Mouse (Mus musculus): ENCODE measurements around the gene Gm11564.
"Not testable (repeated sequence)": the region's sequence is repeated elsewhere in the genome, so short reads cannot be mapped to it uniquely, and the experiment has no call there.

Gene Gm11564

GRCm38 (mm10) chr11:99815566-99815965 lies at the start of gene Gm11564:
Gene Gm11564, minus strand, starts transcription at chr11:99815666.
- DNase-seq = not testable (repeated sequence)

- not testable (repeated sequence) for DNase-seq
These were observed 48.7 kb upstream of the Gm11564 start, which contains the start of gene Gm11559 for GRCm38 (mm10) chr11:99864176-99864575. Gene Gm11559, plus strand, starts transcription at chr11:99864476.

GRCm38 (mm10) chr11:99858761-99859160 lies 43.3 kb upstream of the Gm11564 start:
- no peak for DNase-seq

GRCm38 (mm10) chr11:99857617-99858016 lies 42.2 kb upstream of the Gm11564 start, which contains the start of gene Gm11568:
Gene Gm11568, plus strand, starts transcription at chr11:99857917.
- DNase-seq = no peak

GRCm38 (mm10) chr11:99854121-99854520 lies 38.7 kb upstream of the Gm11564 start:
- no peak for DNase-seq

- DNase-seq = no peak
These were observed 36.0 kb upstream of the Gm11564 start, which contains the start of gene Krtap4-16 for GRCm38 (mm10) chr11:99851508-99851907. Gene Krtap4-16, minus strand, starts transcription at chr11:99851608.

GRCm38 (mm10) chr11:99846746-99847145 lies 31.3 kb upstream of the Gm11564 start:
- no peak for DNase-seq

GRCm38 (mm10) chr11:99842185-99842584 lies 26.7 kb upstream of the Gm11564 start:
- no peak for DNase-seq

- no peak for DNase-seq
These were observed 22.5 kb upstream of the Gm11564 start, which contains the start of gene 2300003K06Rik for GRCm38 (mm10) chr11:99837966-99838365. Gene 2300003K06Rik, minus strand, starts transcription at chr11:99838066.

- not testable (repeated sequence) for DNase-seq
These were observed 5.7 kb downstream of the Gm11564 start, which contains the start of gene Krtap4-13 for GRCm38 (mm10) chr11:99809792-99810191. Gene Krtap4-13, minus strand, starts transcription at chr11:99809892.

- DNase-seq = not testable (repeated sequence)
These were observed 11.1 kb downstream of the Gm11564 start, which contains the start of gene Gm11554 for GRCm38 (mm10) chr11:99804346-99804745. Gene Gm11554, minus strand, starts transcription at chr11:99804446.

- not testable (repeated sequence) for DNase-seq
These were observed 16.6 kb downstream of the Gm11564 start, which contains the start of gene Gm11569 for GRCm38 (mm10) chr11:99798832-99799231. Gene Gm11569, minus strand, starts transcription at chr11:99798932.

- no peak for DNase-seq
These were observed 22.1 kb downstream of the Gm11564 start, which contains the start of gene Gm11596 for GRCm38 (mm10) chr11:99793367-99793766. Gene Gm11596, minus strand, starts transcription at chr11:99793467.

- not testable (repeated sequence) for DNase-seq
These were observed 30.6 kb downstream of the Gm11564 start, which contains the start of gene Krtap4-9 for GRCm38 (mm10) chr11:99784900-99785299. Gene Krtap4-9, plus strand, starts transcription at chr11:99785200.

GRCm38 (mm10) chr11:99780604-99781003 lies 34.9 kb downstream of the Gm11564 start, which contains the start of gene Krtap4-8:
Gene Krtap4-8, minus strand, starts transcription at chr11:99780704.
- no peak for DNase-seq

- DNase-seq = no peak
These were observed 37.1 kb downstream of the Gm11564 start for GRCm38 (mm10) chr11:99778401-99778800.

- DNase-seq = not testable (repeated sequence)
These were observed 42.7 kb downstream of the Gm11564 start, which contains the start of gene Gm11595 for GRCm38 (mm10) chr11:99772813-99773212. Gene Gm11595, minus strand, starts transcription at chr11:99772913.

- DNase-seq = no peak
These were observed 47.1 kb downstream of the Gm11564 start for GRCm38 (mm10) chr11:99768410-99768809.
